Mouse (Mus musculus) neural tube, embryonic 14.5 days (tissue): ENCODE measurements around the gene Znfx1. TPM values are rescaled to one million over a fixed set of nuclear protein-coding genes. Genes with fewer than 3 reads are reported as not detected.

Experiments used
- ATAC-seq: fragments of 200-750 bp; cut with Nextera tagmentation; 2 replicates; pipeline ENCODE4 v1.8.0; 2017; ENCODE audit warnings: low read depth, mild to moderate bottlenecking, moderate TSS enrichment, moderate library complexity
- H3K27ac ChIP-seq: fragments of 300-500 bp; sonication (generic); 2 replicates; pipeline ENCODE4 v1.5.1; 2014; ENCODE audit warnings: low read depth, mild to moderate bottlenecking, control low read depth, low read length, moderate library complexity, mixed read lengths
- H3K27me3 ChIP-seq: fragments of 300-500 bp; sonication (generic); 2 replicates; pipeline ENCODE4 v1.6.1; 2014; ENCODE audit warnings: low read length; ENCODE audit not compliant: control insufficient read depth, insufficient read depth
- H3K36me3 ChIP-seq: fragments of 300-500 bp; sonication (generic); 2 replicates; pipeline ENCODE4 v1.6.1; 2014; ENCODE audit warnings: low read length, mixed read lengths; ENCODE audit not compliant: control insufficient read depth, insufficient read depth
- H3K4me1 ChIP-seq: fragments of 300-500 bp; sonication (generic); 2 replicates; pipeline ENCODE4 v1.6.1; 2014; ENCODE audit warnings: low read length; ENCODE audit not compliant: control insufficient read depth, insufficient read depth
- H3K4me2 ChIP-seq: fragments of 300-500 bp; sonication (generic); 2 replicates; pipeline ENCODE4 v1.6.1; 2014; ENCODE audit warnings: mild to moderate bottlenecking, low read depth, low read length, control low read depth
- H3K4me3 ChIP-seq: fragments of 300-500 bp; sonication (generic); 2 replicates; pipeline ENCODE4 v1.5.1; 2014; ENCODE audit warnings: low read depth, low read length, control low read depth, mixed read lengths
- H3K9ac ChIP-seq: fragments of 300-500 bp; sonication (generic); replicated peaks from 2 replicates; pipeline ENCODE4 v1.6.1; 2014; ENCODE audit warnings: low read depth, mild to moderate bottlenecking, control low read depth, low read length, mixed read lengths
- H3K9me3 ChIP-seq: fragments of 300-500 bp; sonication (generic); 2 replicates; pipeline ENCODE4 v1.6.1; 2016; ENCODE audit warnings: low read length; ENCODE audit not compliant: control insufficient read depth
- WGBS: fragments of 180-500 bp; shearing (Covaris S2); extraction: QIAGEN DNeasy Blood & Tissue Kit; methylation state at CpG from one replicate; pipeline ENCODE4 v1.1.7; 2014; 5-methylcytosine and 5-hydroxymethylcytosine counted together
- polyA plus RNA-seq: library from polyadenylated mRNA; unstranded; fragments of >200 nt; fragmentation: Nextera tagmentation; extraction: Ambion mirVana; gene quantifications from 2 replicates; pipeline ENCODE4 v1.2.1, GENCODE M21; 2014

The Znfx1 gene
- polyA plus RNA-seq, 1 experiment from 2014 or later, result 8.3 TPM

GRCm38 (mm10) chr2:167076759-167077158 lies 13.9 kb upstream of the Znfx1 start:
- H3K27ac ChIP-seq, result no peak overlapping the region
- H3K4me3 ChIP-seq, result no peak overlapping the region
- no peaks in the 10 kb centered on the region for H3K9me3 ChIP-seq
- peaks cover 12% of the 10 kb centered on the region for H3K4me1 ChIP-seq
- ATAC-seq, result no peak
- H3K36me3 ChIP-seq, result no peaks in the 10 kb centered on the region
- no peak overlapping the region for H3K4me2 ChIP-seq
- no peaks in the 10 kb centered on the region for H3K27me3 ChIP-seq
- no peak overlapping the region for H3K9ac ChIP-seq
- 74% methylated on average over 2 of the region's 2 CpGs for WGBS

GRCm38 (mm10) chr2:167076352-167076751 lies 13.5 kb upstream of the Znfx1 start:
- H3K27ac ChIP-seq, result no peak overlapping the region

GRCm38 (mm10) chr2:167074587-167074986 lies 11.8 kb upstream of the Znfx1 start:
- WGBS, result 94% methylated on average over 5 of the region's 5 CpGs
- no peaks in the 10 kb centered on the region for H3K9me3 ChIP-seq
- H3K4me3 ChIP-seq, result no peak overlapping the region
- no peak overlapping the region for H3K27ac ChIP-seq
- H3K4me1 ChIP-seq, result peaks cover 7% of the 10 kb centered on the region
- H3K4me2 ChIP-seq, result no peak overlapping the region
- no peak for ATAC-seq
- H3K27me3 ChIP-seq, result no peaks in the 10 kb centered on the region
- no peak overlapping the region for H3K9ac ChIP-seq
- no peaks in the 10 kb centered on the region for H3K36me3 ChIP-seq

More at GRCm38 (mm10) chr2:167076352-167076751, 13.5 kb upstream of the Znfx1 start:
- ATAC-seq, result no peak
- no peaks in the 10 kb centered on the region for H3K36me3 ChIP-seq
- H3K4me3 ChIP-seq, result no peak overlapping the region
- H3K4me1 ChIP-seq, result peaks cover 12% of the 10 kb centered on the region
- H3K9me3 ChIP-seq, result no peaks in the 10 kb centered on the region
- H3K9ac ChIP-seq, result no peak overlapping the region
- WGBS, result 96% methylated on average over 4 of the region's 4 CpGs
- H3K4me2 ChIP-seq, result no peak overlapping the region
- H3K27me3 ChIP-seq, result no peaks in the 10 kb centered on the region

GRCm38 (mm10) chr2:167071641-167072601 lies 9.1 kb upstream of the Znfx1 start:
- Histone ChIP-seq H3K4me3 (peak overlapping the region; percentile 43), H3K27ac (peak overlapping the region; percentile 81), H3K4me1 (no peaks in the 10 kb centered on the region), H3K9ac (peak overlapping the region; percentile 52), H3K27me3 (no peaks in the 10 kb centered on the region), H3K9me3 (no peaks in the 10 kb centered on the region), H3K4me2 (peak overlapping the region; percentile 59), H3K36me3 (no peaks in the 10 kb centered on the region)
- 8% methylated on average over 22 of the region's 22 CpGs for WGBS
- ATAC-seq, result peak; percentile 98

GRCm38 (mm10) chr2:167071266-167071640 lies 8.4 kb upstream of the Znfx1 start:
- H3K4me2 ChIP-seq, result peak overlapping the region; percentile 59
- no peaks in the 10 kb centered on the region for H3K4me1 ChIP-seq
- peaks cover 1% of the 10 kb centered on the region; the same call in 1 of the 2 replicates for H3K36me3 ChIP-seq
- peak overlapping the region; percentile 81 for H3K27ac ChIP-seq
- 21% methylated on average over 12 of the region's 12 CpGs for WGBS
- H3K9ac ChIP-seq, result peak overlapping the region; percentile 52
- no peaks in the 10 kb centered on the region for H3K9me3 ChIP-seq
- no peaks in the 10 kb centered on the region for H3K27me3 ChIP-seq
- peak overlapping the region; percentile 43 for H3K4me3 ChIP-seq
- no peak for ATAC-seq

- no peak for ATAC-seq
- Histone ChIP-seq H3K4me1 (peaks cover 6% of the 10 kb centered on the region; the same call in 1 of the 2 replicates), H3K36me3 (peaks cover 11% of the 10 kb centered on the region; the same call in 1 of the 2 replicates), H3K9ac (no peak overlapping the region), H3K27me3 (no peaks in the 10 kb centered on the region), H3K4me2 (no peak overlapping the region), H3K9me3 (no peaks in the 10 kb centered on the region), H3K4me3 (no peak overlapping the region), H3K27ac (no peak overlapping the region)
- WGBS, result 44% methylated on average over 6 of the region's 6 CpGs
Observed at GRCm38 (mm10) chr2:167070341-167070740, 7.5 kb upstream of the Znfx1 start.

GRCm38 (mm10) chr2:167067575-167067974 lies 4.8 kb upstream of the Znfx1 start:
- Histone ChIP-seq H3K4me3 (no peak overlapping the region), H3K9me3 (no peaks in the 10 kb centered on the region), H3K9ac (no peak overlapping the region), H3K4me1 (peaks cover 14% of the 10 kb centered on the region), H3K4me2 (no peak overlapping the region), H3K27me3 (no peaks in the 10 kb centered on the region), H3K36me3 (peaks cover 18% of the 10 kb centered on the region), H3K27ac (no peak overlapping the region)
- 49% methylated on average over 6 of the region's 6 CpGs for WGBS
- ATAC-seq, result no peak

GRCm38 (mm10) chr2:167066528-167067516 lies 4.0 kb upstream of the Znfx1 start:
- H3K36me3 ChIP-seq, result peaks cover 18% of the 10 kb centered on the region
- 31% methylated on average over 6 of the region's 6 CpGs for WGBS
- no peak overlapping the region for H3K9ac ChIP-seq
- H3K27ac ChIP-seq, result no peak overlapping the region
- no peak overlapping the region for H3K4me2 ChIP-seq
- ATAC-seq, result no peak
- H3K4me1 ChIP-seq, result peaks cover 15% of the 10 kb centered on the region
- no peaks in the 10 kb centered on the region for H3K9me3 ChIP-seq
- no peak overlapping the region for H3K4me3 ChIP-seq
- H3K27me3 ChIP-seq, result no peaks in the 10 kb centered on the region
